Mouse (Mus musculus) spleen, postnatal 14 days (tissue): ENCODE results near the gene Olfr486.
"Not testable (repeated sequence)": the region's sequence is repeated elsewhere in the genome, so short reads cannot be mapped to it uniquely, and the experiment has no call there.

Source experiments
- DNase-seq, 2 experiments: peaks; one replicate each; pipeline ENCODE4 v3.0.0; 2021 to 2022; ENCODE audit warnings: low spot score in 2 of 2

Olfr486 gene

DNA sequence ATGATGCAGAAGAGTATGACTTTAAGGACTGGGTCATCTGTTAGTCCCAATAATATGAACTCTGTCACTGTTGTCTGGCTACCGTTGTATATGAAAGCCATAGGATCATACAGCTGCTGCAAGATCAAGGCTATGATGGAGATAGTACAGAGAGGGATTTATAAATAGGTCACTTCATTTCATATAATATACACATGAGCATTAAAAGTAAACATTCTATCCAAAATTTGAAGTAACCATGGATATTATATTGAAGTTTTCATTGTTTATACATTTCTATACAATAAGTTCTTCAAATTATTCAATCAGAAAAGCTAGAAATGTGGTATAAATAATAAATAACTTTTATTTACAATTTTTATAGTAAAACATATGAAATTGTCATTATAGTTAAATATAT, at the start of gene Olfr486:
Gene Olfr486, minus strand, starts transcription at position 101 of the 400 bp plus-strand sequence.
- DNase-seq: not testable (repeated sequence)

DNA sequence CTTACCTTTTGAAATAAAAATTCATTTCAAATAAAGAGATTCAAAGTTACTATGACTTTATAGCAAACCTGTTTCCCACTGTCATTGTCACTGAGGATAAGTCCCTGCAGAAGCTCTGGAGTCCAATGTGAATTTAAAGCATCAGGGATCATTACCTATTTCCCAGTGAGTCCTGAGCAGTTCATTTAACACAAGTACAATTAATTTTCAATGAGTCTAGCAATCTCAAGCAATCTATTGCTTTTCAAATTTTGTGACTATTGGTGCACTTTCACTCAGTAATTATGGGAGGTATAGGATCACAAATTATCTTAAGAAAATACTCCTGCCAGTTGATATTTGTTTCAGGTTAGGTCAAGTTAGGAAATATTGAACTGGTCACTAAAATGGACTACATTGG, 42.0 kb upstream of the Olfr486 start, which contains the start of gene Olfr487:
Gene Olfr487, minus strand, starts transcription at position 101 of the 400 bp plus-strand sequence.
- not testable (repeated sequence) for DNase-seq

DNA sequence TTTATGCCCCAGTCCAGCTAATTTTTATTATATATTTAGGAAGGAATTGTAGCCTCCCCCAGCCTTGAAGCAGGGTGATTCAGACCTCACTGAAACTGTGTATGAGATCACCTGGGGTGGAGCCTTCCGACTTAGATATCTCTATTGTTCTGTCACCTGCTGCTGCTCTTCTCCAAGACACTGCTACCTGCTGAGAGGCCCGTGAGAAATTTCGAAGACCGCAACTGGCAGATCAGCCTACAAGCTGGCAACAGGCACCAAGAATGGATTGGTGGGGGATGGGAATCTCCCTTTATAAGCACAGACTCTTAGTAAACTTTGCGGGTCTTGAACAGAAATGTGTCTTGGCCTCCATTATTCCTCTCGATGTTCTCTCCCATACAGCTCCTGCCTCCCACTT, 24.4 kb upstream of the Olfr486 start:
- no peak for DNase-seq

DNA sequence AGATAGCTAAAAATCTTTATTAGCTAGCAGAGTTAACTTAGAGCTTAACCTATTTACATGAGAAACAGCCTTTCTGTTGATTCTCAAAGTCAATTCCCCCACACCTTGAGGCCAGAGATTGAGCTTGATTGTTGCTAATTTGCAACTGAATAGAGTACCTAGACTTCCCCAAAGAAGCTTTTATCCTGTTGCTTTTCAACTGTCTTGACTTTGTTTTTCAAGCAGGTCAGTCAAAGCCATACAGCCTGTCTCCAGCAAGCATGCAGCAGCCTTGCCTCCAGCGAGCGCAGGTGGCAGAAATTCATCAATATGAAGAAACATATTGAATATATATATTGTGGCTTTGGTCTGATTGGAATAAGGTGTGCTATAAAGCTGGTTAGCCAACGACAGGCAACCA, 23.8 kb upstream of the Olfr486 start:
- not testable (repeated sequence) for DNase-seq

DNA sequence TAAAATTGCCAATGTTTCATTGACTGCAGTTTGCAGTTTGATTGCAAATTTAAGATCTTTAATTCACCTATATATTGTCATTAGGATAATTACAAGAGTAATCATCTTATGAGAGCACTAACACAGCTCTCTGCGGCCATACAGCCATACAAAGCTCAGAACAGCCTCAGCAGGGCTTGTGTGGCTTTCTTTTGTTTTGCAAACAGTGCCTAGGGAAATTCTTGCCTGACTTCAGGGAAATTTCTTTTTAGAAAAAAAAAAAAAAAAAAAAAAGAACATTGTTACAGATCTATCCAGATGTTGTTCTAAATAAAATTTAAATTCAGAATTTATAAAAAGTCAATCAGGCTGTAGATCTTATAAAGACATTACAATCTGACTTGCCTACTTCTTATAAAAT, 20.2 kb upstream of the Olfr486 start:
- not testable (repeated sequence) for DNase-seq

DNA sequence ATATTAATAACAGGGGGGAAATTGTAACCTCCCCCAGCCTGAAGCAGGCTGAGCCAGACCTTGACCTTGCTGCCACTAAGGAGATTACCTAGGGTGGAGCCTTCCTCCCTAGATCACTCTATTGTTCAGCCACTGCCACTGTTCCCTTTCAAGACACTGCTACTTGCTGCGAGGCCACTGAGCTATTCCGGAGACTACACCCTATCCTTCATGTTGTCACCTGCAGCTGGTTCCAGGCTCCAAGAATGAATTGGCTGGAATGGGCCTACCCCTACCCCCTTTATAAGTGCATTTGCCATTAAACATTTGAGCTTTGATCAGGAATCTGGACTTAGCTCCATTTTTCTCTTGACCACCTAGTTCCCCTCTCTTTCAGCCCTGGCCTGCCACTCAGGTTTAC, 18.7 kb upstream of the Olfr486 start:
- not testable (repeated sequence) for DNase-seq

DNA sequence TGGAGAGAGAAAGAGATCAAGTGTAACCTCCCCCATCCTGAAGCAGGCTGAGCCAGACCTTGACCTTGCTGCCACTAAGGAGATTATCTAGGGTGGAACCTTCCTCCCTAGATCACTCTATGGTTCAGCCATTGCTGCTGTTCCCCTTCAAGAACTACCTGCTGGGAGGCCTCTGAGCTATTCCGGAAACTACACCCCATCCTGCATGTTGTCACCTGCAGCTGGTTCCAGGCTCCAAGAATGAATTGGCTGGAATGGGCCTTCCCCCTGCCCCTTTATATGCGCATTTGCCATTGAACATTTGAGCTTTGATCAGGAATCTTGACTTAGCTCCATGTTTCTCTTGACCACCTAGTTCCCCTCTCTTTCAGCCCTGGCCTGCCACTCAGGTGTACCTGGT, 12.7 kb upstream of the Olfr486 start:
- not testable (repeated sequence) for DNase-seq

DNA sequence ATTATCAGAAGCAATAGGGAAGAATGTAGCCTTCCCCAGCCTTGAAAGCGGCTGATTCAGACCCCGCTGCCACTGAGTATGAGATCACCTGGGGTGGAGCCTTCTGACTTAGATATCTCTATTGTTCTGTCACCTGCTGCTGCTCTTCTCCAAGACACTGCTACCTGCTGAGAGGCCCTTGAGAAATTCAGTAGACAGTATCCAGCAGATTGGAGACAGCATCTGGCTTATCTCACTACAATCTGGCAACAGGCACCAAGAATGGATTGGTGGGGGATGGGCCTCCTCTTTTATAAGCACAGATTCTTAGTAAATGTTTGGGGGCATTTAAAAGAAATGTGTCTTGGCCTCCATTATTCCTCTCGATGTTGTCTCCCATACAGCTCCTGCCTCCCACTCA, 11.9 kb upstream of the Olfr486 start:
- DNase-seq: not testable (repeated sequence)

DNA sequence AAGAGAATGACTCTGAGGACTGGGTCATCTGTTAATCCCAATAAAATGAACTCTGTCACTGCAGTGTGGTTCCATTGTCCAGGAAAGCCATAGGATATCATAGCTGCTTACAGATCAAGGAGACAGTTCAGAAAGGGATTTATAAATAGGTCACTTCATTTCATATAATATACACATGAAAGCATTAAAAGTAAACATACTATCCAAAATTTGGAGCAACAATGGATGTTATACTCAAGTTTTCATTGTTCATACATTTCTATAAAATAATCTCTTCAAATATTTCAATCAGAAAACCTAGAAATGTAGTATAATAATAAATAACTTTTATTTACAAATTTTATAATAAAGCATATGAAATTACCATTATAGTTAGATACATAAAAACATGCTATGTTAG, 12.8 kb downstream of the Olfr486 start, which contains the start of gene Olfr485:
Gene Olfr485, minus strand, starts transcription at position 101 of the 400 bp plus-strand sequence.
- DNase-seq: no peak

DNA sequence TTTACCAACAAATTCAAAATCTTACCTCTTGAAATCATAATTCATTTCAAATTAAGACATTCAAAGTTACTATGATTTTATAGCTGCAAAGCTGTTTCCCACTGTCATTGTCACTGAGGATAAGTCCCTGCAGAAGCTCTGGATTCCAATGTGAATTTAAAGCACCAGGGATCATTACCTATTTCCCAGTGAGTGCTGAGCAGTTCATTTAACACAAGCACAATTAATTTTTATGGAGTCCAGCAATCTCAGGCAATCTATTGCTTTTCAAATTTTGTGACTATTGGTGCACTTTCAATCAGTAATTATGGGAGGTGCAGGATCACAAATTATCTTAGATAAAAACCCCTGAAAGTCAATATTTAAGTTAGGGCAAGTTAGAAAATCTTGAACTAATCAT, 45.2 kb downstream of the Olfr486 start, which contains the start of gene Olfr484:
Gene Olfr484, minus strand, starts transcription at position 101 of the 400 bp plus-strand sequence.
- no peak for DNase-seq
